Mouse (Mus musculus): ENCODE data around the gene Atxn1l. TPM values are rescaled to one million over a fixed set of nuclear protein-coding genes. Genes with fewer than 3 reads are reported as not detected.

Atxn1l gene
- polyA plus RNA-seq, 1 experiment, result 14.6 TPM

DNA sequence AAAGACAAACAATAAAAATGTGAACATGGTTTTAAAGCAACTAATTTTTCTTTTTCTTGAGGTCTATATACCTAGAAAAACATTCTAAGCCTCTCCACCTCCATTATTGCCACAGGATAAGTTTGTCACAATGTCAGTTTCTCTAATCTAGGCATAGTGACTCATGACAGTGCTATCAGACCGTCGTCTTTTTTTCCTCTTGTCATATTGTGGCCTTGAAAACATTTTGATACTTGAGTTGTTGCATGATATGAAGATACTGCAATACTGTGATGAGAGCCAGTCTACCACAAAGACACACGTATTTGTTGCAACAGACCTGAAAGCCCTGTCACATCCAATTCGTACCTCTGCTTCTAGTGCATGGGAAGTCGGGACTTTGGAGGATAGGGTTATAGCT is 22.6 kb downstream of the Atxn1l start:
- WGBS, result 95% methylated on average over 5 of the region's 5 CpGs

DNA sequence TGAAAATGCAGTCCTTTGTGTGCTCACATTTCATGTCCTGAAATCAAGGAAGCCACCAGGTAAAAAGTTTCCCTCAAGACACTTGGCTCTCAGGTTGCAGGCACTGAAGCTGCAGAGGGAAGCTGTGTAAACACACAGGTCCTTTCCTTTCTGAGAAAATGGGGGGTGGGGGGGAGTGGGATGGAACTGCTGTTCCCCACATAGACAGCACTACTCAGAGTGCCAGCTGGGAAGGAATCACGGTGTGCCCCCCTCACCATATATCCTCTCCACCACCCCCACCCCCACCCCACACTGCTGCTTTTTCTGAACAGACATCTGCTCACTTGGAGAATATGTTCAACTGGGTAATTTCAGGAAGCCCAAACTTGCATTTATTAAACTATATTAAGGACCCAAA is 25.0 kb downstream of the Atxn1l start:
- DNase-seq, result no peak
- WGBS, result 89% methylated on average over 1 of the region's 1 CpGs
- Histone ChIP-seq H3K27me3 (ENCODE audit: control insufficient read depth, insufficient read depth, low read length) (no peaks in the 10 kb centered on the region), H3K4me3 (replicated peaks; ENCODE audit: insufficient read depth, low read depth, low read length) (no peak overlapping the region), H3K27ac (ENCODE audit: insufficient read depth, low read length) (no peak overlapping the region), H3K4me1 (ENCODE audit: control insufficient read depth, insufficient read depth, low read length) (no peaks in the 10 kb centered on the region; the same call in 1 of the 2 replicates)
- TF ChIP-seq POLR2A (IDR thresholded peaks at IDR 0.05; ENCODE audit: borderline replicate concordance, insufficient read depth, low read length), result no peak
- no peak for TF ChIP-seq CTCF (IDR thresholded peaks at IDR 0.05; ENCODE audit: borderline replicate concordance, insufficient read depth, low read depth, low read length)

More for the DNA sequence above, 22.6 kb downstream of the Atxn1l start:
- DNase-seq, result no peak
- no peaks in the 10 kb centered on the region for H3K27me3 ChIP-seq (ENCODE audit: control insufficient read depth, insufficient read depth, low read length)
- no peak overlapping the region for H3K27ac ChIP-seq (ENCODE audit: insufficient read depth, low read length)
- H3K4me3 ChIP-seq (replicated peaks; ENCODE audit: insufficient read depth, low read depth, low read length), result no peak overlapping the region
- H3K4me1 ChIP-seq (ENCODE audit: control insufficient read depth, insufficient read depth, low read length), result no peaks in the 10 kb centered on the region
- no peak for TF ChIP-seq CTCF (IDR thresholded peaks at IDR 0.05; ENCODE audit: borderline replicate concordance, insufficient read depth, low read depth, low read length)
- TF ChIP-seq POLR2A (IDR thresholded peaks at IDR 0.05; ENCODE audit: borderline replicate concordance, insufficient read depth, low read length), result no peak

DNA sequence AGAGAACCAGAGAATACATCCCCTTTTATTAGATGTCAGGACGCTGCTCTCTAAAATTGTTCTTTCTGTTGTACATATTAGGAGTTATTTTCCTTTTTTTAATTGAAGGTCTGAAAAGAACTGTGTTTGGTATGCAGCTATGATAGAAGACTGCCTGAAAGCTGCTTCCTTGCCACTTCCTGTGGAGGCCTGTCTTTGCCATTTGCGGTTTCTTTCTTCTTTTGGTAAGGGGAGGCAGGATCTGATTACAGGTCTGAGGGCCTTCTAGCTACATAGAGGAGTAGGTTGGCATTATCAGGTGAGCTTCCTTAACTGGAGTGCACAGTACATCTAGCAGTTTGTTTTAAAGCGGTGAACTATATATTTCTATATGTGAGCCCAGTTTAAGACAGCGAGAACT is 29.6 kb downstream of the Atxn1l start:
- 95% methylated on average over 4 of the region's 4 CpGs for WGBS

DNA sequence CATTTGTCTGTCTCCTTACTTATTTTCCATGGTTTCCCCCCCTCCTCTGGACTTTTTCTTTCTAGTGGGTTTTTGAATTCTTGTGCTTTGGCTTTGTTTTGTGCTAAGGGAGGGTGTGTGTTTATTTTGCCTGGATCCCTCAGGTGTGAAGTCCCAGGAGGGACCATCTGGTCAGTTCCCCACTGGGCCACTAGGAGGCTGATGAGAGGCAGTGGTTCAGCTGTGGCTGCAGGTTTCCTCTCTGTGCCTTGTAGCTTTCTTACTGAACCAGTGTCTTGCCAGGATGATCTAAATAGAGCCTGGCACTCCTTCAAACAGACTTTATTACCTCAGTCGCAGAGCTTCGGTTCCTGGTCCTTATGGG is 30.7 kb downstream of the Atxn1l start:
- Histone ChIP-seq H3K27ac (ENCODE audit: insufficient read depth, low read length) (no peak overlapping the region), H3K4me1 (ENCODE audit: control insufficient read depth, insufficient read depth, low read length) (no peaks in the 10 kb centered on the region; the same call in 1 of the 2 replicates), H3K27me3 (ENCODE audit: control insufficient read depth, insufficient read depth, low read length) (no peaks in the 10 kb centered on the region), H3K4me3 (replicated peaks; ENCODE audit: insufficient read depth, low read depth, low read length) (no peak overlapping the region)
- TF ChIP-seq POLR2A (IDR thresholded peaks at IDR 0.05; ENCODE audit: borderline replicate concordance, insufficient read depth, low read length), result no peak
- peak; percentile 82 for TF ChIP-seq CTCF (IDR thresholded peaks at IDR 0.05; ENCODE audit: borderline replicate concordance, insufficient read depth, low read depth, low read length)
- WGBS, result 2% methylated on average over 2 of the region's 2 CpGs
- DNase-seq, result peak; percentile 77 to 83

More for the DNA sequence above, 29.6 kb downstream of the Atxn1l start:
- Histone ChIP-seq H3K4me1 (ENCODE audit: control insufficient read depth, insufficient read depth, low read length) (no peaks in the 10 kb centered on the region; the same call in 1 of the 2 replicates), H3K27ac (ENCODE audit: insufficient read depth, low read length) (no peak overlapping the region), H3K4me3 (replicated peaks; ENCODE audit: insufficient read depth, low read depth, low read length) (no peak overlapping the region), H3K27me3 (ENCODE audit: control insufficient read depth, insufficient read depth, low read length) (no peaks in the 10 kb centered on the region)
- DNase-seq, result no peak
- TF ChIP-seq CTCF (IDR thresholded peaks at IDR 0.05; ENCODE audit: borderline replicate concordance, insufficient read depth, low read depth, low read length), result no peak
- TF ChIP-seq POLR2A (IDR thresholded peaks at IDR 0.05; ENCODE audit: borderline replicate concordance, insufficient read depth, low read length), result no peak

DNA sequence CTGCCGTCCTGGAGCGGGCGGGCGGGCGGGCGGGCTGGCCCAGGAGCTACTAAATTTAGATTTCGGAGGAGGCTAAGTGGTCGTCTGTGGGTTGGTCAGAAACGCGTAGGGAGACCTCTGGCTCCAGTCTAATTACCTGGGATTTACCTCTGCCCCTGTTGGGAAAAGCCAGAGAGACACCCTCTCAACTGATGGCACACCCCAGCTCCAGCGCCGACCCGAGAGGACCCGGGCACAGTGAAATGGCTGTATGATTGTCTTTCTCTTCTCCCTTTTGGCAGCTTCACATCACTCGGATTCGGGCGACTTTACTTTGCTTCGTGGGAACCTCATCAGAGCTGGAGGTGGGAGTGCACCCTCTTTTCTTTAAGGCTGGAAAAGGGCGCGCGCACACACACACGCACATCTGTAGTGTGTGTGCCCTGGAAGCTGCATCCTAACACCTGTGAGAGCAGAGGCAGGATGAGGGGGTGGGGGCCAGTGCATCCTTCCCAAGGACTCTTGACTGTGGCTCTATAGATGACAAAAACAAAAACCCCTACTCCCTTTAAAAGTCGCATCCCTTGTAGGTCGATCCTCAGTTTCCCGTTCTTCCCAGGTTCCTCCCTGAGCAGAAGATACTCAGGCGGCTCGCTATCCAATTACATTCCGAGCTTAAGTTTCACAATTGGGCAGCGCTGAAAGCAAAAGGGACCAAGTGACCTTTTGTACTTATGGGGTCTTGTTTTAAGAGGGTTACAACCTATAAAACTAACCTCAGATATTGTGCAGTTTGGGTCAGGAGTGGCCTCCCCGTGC is 31.3 kb downstream of the Atxn1l start:
- H3K4me3 ChIP-seq (replicated peaks; ENCODE audit: insufficient read depth, low read depth, low read length), result peak overlapping the region; percentile 81
- TF ChIP-seq POLR2A (IDR thresholded peaks at IDR 0.05; ENCODE audit: borderline replicate concordance, insufficient read depth, low read length) (no peak), CTCF (IDR thresholded peaks at IDR 0.05; ENCODE audit: borderline replicate concordance, insufficient read depth, low read depth, low read length) (no peak)
- peak; percentile 47 to 57 for DNase-seq
- no peaks in the 10 kb centered on the region; the same call in 1 of the 2 replicates for H3K4me1 ChIP-seq (ENCODE audit: control insufficient read depth, insufficient read depth, low read length)
- H3K27me3 ChIP-seq (ENCODE audit: control insufficient read depth, insufficient read depth, low read length), result no peaks in the 10 kb centered on the region
- H3K27ac ChIP-seq (ENCODE audit: insufficient read depth, low read length), result no peak overlapping the region
- 2% methylated on average over 30 of the region's 30 CpGs for WGBS

DNA sequence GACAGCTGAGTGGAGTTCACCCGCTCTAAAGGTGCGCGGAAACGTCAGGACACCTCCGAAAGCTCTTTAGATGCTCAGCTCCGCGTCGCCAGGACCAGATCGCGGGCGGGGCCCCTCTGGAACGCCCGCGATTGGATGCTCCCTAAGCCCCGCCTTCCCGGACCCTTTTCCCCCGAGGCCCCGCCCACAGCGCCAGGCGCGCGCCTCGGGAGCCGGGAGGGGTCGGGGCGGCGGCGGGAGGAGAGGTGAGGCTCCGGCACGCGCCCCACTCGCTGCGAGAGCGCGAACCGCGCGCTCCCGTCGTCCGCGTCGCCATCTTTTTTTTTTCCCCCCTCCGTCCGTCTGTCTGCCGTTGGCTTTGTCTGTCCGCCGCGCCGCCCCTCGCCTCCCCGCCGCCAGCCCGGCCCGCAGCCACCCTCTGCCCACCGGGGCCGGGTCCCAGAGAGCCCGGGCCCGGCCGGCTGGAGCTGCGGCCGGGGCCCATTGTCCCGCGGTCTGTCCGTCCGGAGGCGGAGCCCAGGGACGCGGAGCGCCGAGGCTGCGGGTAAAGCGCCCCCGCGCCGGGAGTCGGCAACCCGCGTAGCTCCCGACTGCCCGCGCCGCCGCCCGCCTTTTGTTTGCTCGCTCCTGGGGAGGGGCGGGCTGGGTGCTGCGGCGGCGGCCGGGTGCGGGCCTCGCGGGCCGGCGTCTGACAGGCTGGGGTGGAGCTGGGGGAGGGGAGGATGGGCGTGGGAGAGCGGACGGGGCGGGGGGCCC is 32.0 kb downstream of the Atxn1l start, which contains the start of gene Zfp821:
Gene Zfp821, plus strand, starts transcription at position 227 of the 756 bp plus-strand sequence.
- no peak for TF ChIP-seq CTCF (IDR thresholded peaks at IDR 0.05; ENCODE audit: borderline replicate concordance, insufficient read depth, low read depth, low read length)
- TF ChIP-seq POLR2A (IDR thresholded peaks at IDR 0.05; ENCODE audit: borderline replicate concordance, insufficient read depth, low read length), result peak; percentile 78; the same call in 1 of the 2 replicates
- Histone ChIP-seq H3K4me3 (replicated peaks; ENCODE audit: insufficient read depth, low read depth, low read length) (peak within 1 kb of the TSS; percentile 93), H3K27ac (ENCODE audit: insufficient read depth, low read length) (peak within 1 kb of the TSS; percentile 74), H3K4me1 (ENCODE audit: control insufficient read depth, insufficient read depth, low read length) (no peaks in the 10 kb centered on the region; the same call in 1 of the 2 replicates), H3K27me3 (ENCODE audit: control insufficient read depth, insufficient read depth, low read length) (no peaks in the 10 kb centered on the region)
- peak; percentile 96 to 97 for DNase-seq
- under 1% methylated on average over 98 of the region's 100 CpGs for WGBS

DNA sequence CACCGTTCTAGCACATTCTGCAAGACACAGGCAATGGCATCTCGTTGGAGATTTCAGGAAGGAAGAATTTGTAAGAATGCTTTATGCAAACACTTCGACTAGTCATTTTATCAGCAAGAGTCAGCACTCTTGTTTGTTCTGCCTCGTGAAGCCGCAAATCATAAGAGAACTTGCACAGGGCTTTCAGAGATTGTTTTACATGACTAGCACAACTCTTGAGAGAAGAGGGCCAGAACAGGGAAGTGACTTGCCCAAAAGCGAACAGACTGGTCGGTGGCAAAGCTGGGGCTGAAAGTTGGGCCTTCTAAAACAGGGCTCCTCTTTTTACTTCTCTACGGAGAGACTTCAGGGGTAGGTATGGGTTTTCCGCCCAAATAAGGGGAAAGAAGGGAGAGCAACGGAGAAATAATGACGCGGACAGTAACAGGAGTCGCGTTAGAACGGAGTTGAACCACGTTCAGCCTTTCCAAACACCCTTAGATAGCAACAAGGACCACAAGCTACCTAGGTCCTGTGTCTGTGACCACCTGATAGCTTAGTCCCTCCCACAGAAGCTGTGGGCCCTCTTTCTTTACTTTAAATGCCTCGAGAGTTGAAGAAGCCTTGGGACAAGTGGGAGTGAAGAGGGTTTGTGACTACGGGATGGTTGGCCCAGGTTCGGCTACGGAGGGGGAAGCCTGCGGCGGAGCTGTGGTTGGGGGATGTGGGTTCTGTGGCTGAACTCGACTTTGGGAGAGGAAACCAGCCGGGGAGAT is 32.8 kb downstream of the Atxn1l start:
- no peak for TF ChIP-seq POLR2A (IDR thresholded peaks at IDR 0.05; ENCODE audit: borderline replicate concordance, insufficient read depth, low read length)
- TF ChIP-seq CTCF (IDR thresholded peaks at IDR 0.05; ENCODE audit: borderline replicate concordance, insufficient read depth, low read depth, low read length), result no peak
- H3K4me1 ChIP-seq (ENCODE audit: control insufficient read depth, insufficient read depth, low read length), result no peaks in the 10 kb centered on the region; the same call in 1 of the 2 replicates
- H3K27me3 ChIP-seq (ENCODE audit: control insufficient read depth, insufficient read depth, low read length), result no peaks in the 10 kb centered on the region
- peak overlapping the region; percentile 53 for H3K27ac ChIP-seq (ENCODE audit: insufficient read depth, low read length)
- peak overlapping the region; percentile 93 for H3K4me3 ChIP-seq (replicated peaks; ENCODE audit: insufficient read depth, low read depth, low read length)
- DNase-seq, result peak in 1 of 2 experiments; percentile 24
- WGBS, result 14% methylated on average over 24 of the region's 24 CpGs

Measured in cerebellum, adult 2 months (tissue).